Mouse (Mus musculus): ENCODE data around the gene Irak1bp1.

The Irak1bp1 gene

DNA sequence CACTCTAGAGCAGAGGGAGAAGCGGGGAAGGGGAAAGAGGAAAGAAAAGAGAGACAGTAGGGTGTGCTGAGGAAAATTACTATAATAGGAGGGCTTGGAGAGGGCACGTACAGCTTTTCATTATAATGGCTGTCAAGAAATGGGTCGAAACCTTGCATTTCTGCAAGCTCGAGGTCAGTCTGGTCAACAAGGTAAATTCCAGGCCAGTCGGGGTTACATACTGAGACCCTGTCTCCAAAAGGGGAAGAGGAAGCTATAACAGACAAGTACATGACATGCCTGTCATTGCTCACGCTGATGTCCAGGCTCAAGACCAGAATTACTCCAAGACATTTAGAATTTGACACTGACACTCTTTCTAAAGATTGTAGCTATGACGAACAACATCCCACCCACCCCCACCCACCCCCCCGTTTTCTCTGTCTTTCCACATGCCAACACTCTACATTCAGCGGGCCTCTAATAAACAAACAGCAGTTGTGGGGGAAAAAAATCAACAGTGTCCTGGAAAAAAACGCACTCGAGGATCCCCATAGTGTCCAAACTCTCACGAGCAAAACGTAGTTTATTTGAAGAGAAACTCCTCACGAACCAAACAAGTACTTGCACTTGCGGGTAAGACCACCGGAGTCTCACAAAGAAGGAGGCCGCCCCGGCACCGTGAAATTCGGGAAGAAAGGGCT is at the start of gene Irak1bp1:
Gene Irak1bp1 (plus strand): TSS at position 534 of the 683 bp plus-strand sequence.
- DNase-seq (ENCODE audit: low read depth, low spot score), result no peak

DNA sequence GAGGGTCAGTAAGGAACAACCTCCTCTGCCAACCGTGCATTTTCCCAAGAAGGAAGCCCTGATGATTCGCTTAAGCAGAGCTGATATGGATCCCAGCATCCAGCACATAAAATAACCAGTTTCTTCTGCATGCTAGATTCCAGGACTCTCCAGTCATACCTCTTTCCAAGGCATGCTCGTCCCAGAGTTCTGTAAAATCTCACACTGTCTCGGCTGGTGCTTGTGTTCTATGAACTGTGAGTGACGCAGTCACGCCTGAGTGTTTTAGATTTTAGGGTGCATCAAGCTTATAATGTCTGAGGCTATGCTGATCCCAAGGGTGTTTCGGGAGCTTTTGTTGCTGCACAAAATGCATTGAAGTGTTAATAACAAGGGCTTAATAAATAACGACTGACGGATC is 41.0 kb upstream of the Irak1bp1 start:
- no peak for DNase-seq (ENCODE audit: low read depth, low spot score)

DNA sequence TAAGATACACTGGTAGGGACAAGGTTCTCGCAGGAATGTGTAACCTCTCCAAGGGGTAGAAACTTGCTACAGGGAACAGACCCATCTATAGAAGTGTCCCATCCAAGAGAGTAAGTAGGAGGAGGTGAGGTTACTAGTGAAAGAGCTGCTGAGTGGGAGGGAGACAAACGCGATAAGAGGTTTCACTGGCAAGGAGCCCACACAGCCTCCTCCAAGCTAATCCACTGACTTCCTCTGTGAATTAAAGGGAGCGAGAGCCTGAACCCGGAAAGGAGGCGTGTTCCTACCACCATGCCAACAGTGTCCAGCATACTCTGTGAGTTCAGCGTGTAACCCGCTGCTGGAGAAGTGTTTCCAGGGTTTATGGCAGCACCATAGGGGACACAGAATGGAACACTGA is 29.0 kb upstream of the Irak1bp1 start:
- DNase-seq (ENCODE audit: low read depth, low spot score), result no peak

DNA sequence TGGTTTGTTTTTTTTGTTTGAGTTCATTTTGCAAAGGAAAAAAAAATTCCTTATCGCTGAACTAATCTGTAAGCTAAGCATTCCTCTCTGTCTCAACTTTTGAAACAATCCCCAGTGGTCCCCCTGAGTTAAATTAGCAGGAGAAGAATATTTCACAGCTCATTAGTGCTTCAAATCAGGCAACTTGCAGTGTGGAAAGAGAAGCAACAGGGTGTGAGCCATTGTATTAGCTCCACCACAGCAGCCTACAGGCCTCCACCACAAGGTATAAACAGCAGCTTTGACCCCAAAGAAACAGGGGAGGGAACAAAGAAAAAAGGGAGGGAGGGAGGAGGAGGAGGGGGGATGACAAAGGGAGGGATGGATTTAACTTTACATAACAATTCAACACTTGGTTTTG is 22.2 kb upstream of the Irak1bp1 start:
- DNase-seq (ENCODE audit: low read depth, low spot score), result no peak

DNA sequence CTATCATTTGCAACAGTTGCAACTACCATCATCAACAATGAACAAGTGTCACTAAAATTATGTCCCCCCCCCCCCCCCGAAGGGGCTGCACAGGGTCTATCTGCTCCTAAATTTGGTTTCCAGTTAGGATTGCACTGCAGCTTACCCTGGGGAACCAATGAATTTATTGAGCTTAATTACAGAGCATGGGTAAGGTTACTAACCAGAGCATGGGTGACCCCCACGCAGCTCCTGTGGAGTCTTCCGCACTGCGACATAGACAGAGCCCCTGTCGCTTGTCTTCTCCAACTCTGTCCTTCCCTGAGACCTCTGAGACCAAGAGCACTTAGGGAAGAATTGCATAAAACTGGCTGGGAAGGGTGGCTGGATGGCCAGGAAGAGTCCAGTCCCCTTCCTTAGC is 21.7 kb upstream of the Irak1bp1 start:
- no peak for DNase-seq (ENCODE audit: low read depth, low spot score)

- no peak for DNase-seq (ENCODE audit: low read depth, low spot score)
Measured at GRCm38 (mm10) chr9:82812172-82812963, 17.0 kb upstream of the Irak1bp1 start.

GRCm38 (mm10) chr9:82814536-82814935 is 14.8 kb upstream of the Irak1bp1 start:
- DNase-seq (ENCODE audit: low read depth, low spot score), result no peak

- no peak for DNase-seq (ENCODE audit: low read depth, low spot score)
Measured at GRCm38 (mm10) chr9:82815257-82815785, 14.0 kb upstream of the Irak1bp1 start.

- DNase-seq (ENCODE audit: low read depth, low spot score), result no peak
Measured at GRCm38 (mm10) chr9:82826426-82826825, 2.9 kb upstream of the Irak1bp1 start.

GRCm38 (mm10) chr9:82829693-82830430 is 522 bp downstream of the Irak1bp1 start:
- DNase-seq (ENCODE audit: low read depth, low spot score), result peak; percentile 79

- no peak for DNase-seq (ENCODE audit: low read depth, low spot score)
Measured at GRCm38 (mm10) chr9:82831891-82832290, 2.6 kb downstream of the Irak1bp1 start.

DNA sequence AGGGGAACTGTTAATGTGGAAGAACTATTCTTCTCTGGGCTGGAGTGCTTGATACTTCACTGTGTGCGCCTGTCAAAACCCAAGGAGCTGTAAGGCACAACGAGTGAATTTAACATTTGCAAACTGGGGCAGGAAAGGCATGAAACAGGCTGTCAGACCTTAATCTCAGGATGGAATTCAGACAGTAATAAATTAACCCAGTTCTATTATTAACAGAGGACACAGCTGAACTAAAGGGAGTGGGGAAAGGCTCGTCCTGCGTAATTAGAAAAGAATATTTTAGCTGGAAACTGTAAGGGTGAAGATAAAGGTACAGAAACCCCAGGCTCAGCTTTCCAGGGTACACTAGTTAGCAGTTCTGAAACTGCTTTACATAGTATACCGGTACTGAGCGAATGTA is 6.6 kb downstream of the Irak1bp1 start:
- no peak for DNase-seq (ENCODE audit: low read depth, low spot score)

- no peak for DNase-seq (ENCODE audit: low read depth, low spot score)
Measured at GRCm38 (mm10) chr9:82842671-82843070, 13.3 kb downstream of the Irak1bp1 start.

DNA sequence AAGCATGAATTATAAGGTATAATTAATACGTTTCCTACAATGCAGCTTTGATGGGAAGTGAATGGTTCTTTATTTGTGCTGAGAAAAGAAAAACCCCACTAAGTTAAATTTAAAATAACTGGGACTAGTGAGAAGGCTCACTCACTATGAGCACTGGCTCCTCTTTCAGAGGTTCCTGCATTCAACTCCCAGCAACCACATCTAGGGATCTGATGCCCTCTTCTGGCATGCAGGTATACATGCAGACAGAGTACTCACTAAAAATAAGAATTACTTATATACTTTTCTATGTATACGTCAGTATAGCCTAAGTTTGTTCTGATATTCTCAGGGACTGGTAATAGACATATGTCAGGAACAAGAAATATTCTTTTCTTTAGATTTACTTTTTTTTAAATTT is 24.7 kb downstream of the Irak1bp1 start:
- DNase-seq (ENCODE audit: low read depth, low spot score), result no peak

DNA sequence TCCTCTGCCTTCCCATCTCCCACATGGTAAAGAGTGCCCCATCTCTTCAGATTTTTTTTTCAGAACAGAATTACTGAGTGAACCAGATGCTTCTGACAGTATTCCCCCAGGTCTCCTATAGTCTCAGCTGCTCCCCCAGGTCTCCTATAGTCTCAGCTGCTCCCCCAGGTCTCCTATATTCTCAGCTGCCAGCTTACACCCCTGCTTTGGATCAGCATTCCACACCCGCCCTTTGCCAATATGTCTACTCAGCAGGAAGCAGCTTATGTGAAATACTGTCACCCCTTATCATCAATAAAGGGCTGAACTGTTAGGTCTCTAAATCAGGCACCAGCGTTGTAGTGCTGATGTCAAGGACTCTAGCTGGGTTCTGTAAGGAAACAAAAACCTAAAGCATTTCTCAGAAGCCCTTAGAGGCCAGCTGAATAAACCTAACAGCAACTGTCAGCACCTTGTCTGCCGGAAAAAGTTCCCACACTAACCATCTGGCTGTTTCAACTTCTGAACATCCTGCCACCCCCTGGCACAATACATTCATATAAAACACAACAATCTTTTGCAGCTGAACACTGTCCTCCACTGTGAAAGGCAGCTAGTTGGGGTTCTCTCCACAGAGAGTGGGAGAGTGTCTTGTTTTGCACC is 25.8 kb downstream of the Irak1bp1 start:
- DNase-seq (ENCODE audit: low read depth, low spot score), result no peak

DNA sequence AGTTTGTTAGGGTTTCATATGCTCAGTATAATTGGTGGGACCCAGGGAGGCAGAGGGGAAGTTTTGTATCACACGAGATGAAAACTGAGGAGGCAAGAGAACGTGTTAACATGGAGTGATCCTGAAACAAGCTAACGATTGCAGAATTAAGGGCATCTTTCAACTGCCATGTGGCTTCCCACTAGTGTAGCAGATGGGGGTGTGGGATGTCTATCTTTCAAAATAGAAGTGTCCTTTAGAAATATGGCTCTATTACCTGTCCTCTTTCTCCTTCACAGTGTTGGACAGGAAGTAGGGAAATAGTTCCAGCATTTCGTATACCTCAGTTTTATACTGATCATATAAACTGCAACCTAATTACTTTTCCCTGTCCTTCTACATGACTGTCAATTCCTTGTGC is 26.9 kb downstream of the Irak1bp1 start:
- no peak for DNase-seq (ENCODE audit: low read depth, low spot score)

DNA sequence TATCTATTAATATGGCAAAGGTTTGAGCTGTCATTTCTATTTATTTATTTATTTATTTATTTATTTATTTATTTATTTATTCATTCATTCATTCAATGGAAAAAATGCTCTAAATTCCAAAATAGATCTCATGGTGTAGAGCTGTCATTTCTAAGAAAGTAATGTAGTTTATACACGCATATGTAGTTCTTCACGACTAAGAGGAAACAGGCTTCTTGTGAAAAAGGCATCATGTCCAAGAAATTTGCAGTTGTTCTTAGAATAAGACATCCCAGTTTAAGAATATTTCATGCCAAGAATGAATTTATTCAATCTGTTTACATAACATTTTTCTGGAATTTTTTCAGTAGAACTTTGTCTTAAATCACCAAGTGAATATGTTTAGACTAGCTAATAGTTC is 31.5 kb downstream of the Irak1bp1 start:
- DNase-seq (ENCODE audit: low read depth, low spot score), result no peak

GRCm38 (mm10) chr9:82861316-82861715 is 32.0 kb downstream of the Irak1bp1 start:
- DNase-seq (ENCODE audit: low read depth, low spot score), result no peak

DNA sequence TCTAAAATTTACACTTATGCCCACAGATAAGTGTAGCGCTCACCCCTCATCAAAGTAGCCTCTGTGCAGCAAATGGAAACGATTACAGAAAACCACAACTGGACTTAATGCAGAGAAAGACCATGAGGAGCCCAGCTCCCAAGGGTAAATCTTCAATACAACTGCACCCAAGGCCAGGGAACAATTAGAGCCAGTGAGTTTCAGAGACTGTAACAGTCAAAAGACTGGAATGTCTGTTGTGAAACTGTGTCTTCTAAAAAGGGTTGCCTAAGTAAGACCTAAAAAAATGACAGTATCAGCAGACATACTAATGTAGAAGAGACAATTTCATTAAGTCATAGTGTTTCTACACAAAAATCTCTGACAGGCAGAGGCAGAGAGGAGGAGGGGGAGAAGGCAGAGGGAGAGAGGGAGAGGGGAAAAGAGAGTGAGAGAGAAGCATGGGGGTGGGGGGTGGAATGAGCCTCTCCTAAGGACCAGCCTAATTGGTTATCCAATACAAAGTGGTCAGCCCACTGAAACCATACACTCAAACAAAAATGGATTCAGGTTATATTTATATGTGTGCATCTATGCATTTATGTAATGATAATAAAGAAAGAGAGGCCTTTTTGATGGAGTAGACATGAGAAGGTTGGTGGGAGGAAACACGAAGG is 32.6 kb downstream of the Irak1bp1 start:
- no peak for DNase-seq (ENCODE audit: low read depth, low spot score)

DNA sequence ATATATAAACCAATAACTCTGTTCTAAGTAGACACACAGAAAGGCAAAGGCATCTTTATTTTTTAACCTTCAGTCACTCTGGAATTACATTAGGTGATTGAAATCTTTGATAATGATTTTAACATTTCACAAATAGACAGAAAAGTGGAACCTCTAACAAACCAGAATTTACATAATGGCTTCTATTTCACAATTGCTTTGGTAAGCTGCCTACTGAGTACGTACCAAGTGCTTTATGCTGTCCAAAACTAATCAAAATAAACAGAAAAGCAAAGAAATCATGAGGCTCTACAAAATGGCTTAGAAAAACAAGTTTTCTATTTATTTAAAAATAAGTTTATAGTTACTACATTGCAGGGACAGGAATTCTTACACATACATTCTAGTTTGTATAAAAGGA is 36.8 kb downstream of the Irak1bp1 start:
- DNase-seq (ENCODE audit: low read depth, low spot score), result no peak

DNA sequence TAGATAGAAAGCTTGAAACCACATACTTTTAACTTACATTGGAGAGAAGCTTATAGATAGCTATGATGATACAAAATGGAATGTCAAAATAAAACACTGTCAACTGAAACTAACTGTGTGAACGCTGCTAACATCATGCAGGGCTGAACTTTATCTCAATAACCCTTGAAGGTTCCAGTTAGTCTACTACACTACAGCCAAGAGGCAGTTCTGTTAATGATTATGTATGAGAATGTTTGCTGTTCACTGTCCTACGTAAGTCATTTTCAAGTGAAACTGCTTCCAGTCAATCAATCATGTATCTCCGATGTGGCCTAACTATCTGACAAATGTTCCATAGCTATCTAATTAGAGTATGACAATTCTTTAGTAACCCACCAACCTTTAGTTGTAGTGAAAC is 38.4 kb downstream of the Irak1bp1 start:
- no peak for DNase-seq (ENCODE audit: low read depth, low spot score)
